In genomic region chr9:77546010-77546409, GRCm38 (mm10) we compare ENCODE assay signal across 10 mouse cellular contexts. TPM values are rescaled to one million over a fixed set of nuclear protein-coding genes. Genes with fewer than 3 reads are reported as not detected.
DNase-seq lines count a peak whose midpoint lies in the region; ATAC-seq and TF ChIP-seq lines count a peak whose summit lies in the region.
"Had no signal": no experiment of that assay in that cellular context is flagged by ENCODE, and none has a peak within 500 bp of the region (broad histone marks: within the 10 kb centered on the region; RNA-seq: fewer than 3 reads in every experiment).

No protein-coding gene starts in this region.

- DNase-seq in liver, embryonic 11.5 days (ENCODE audit: low spot score): no peak
- DNase-seq in liver: no peak
- peak; percentile 40 for DNase-seq in embryo, embryonic 10.5 days (ENCODE audit: low spot score)
- peak; percentile 86 for DNase-seq in kidney, adult 9 months
- no peak for DNase-seq in left cerebral cortex, adult 9 months (ENCODE audit: low spot score in 2 of 2)
- DNase-seq in liver, postnatal 0 days: no peak
- DNase-seq: forebrain, postnatal 0 days had no signal

- peaks cover 13% of the 10 kb centered on the region for H3K4me1 ChIP-seq in liver, embryonic 11.5 days (replicated peaks; ENCODE audit: control insufficient read depth, insufficient read depth, low read length)
- peaks cover 6% of the 10 kb centered on the region for H3K4me1 ChIP-seq in stomach, embryonic 14.5 days (ENCODE audit: control insufficient read depth, insufficient read depth, low read length)
- peaks cover 12% of the 10 kb centered on the region for H3K4me1 ChIP-seq in liver, postnatal 0 days (ENCODE audit: insufficient read depth)

- H3K27me3 ChIP-seq in liver, embryonic 11.5 days (replicated peaks; ENCODE audit: control insufficient read depth, insufficient read depth, low read length): no peaks in the 10 kb centered on the region
- no peaks in the 10 kb centered on the region for H3K27me3 ChIP-seq in stomach, embryonic 14.5 days (ENCODE audit: control insufficient read depth, insufficient read depth, low read length)
- H3K27me3 ChIP-seq in liver, postnatal 0 days (ENCODE audit: insufficient read depth, low read length): peaks cover 11% of the 10 kb centered on the region; the same call in 1 of the 2 replicates

- ATAC-seq in liver, embryonic 11.5 days (replicated peaks; ENCODE audit: low FRiP score): no peak
- ATAC-seq in stomach, embryonic 14.5 days (ENCODE audit: insufficient number of reproducible peaks, insufficient read depth, low FRiP score, low read depth): no peak
- no peak for ATAC-seq in frontal cortex, adult (ENCODE audit: low TSS enrichment)
- no peak for ATAC-seq in liver, postnatal 0 days
- ATAC-seq: forebrain, postnatal 0 days had no signal

- no peak overlapping the region for H3K9ac ChIP-seq in liver, embryonic 11.5 days (ENCODE audit: low read depth, low read length)
- H3K9ac ChIP-seq in stomach, embryonic 14.5 days (replicated peaks; ENCODE audit: low read depth, low read length): no peak overlapping the region
- no peak overlapping the region for H3K9ac ChIP-seq in liver, postnatal 0 days (replicated peaks)

- H3K4me3 ChIP-seq in liver, embryonic 11.5 days (ENCODE audit: low read depth, low read length): no peak overlapping the region
- H3K4me3 ChIP-seq in stomach, embryonic 14.5 days (ENCODE audit: low read depth, low read length): no peak overlapping the region
- no peak overlapping the region for H3K4me3 ChIP-seq in liver, postnatal 0 days (ENCODE audit: low read depth, low read length)

- peak overlapping the region; percentile 98; the same call in 1 of the 2 replicates for H3K4me2 ChIP-seq in liver, embryonic 11.5 days
- H3K4me2 ChIP-seq in stomach, embryonic 14.5 days (replicated peaks; ENCODE audit: low read depth, low read length): peak overlapping the region; percentile 95
- H3K4me2 ChIP-seq in liver, postnatal 0 days (ENCODE audit: low read depth, low read length): no peak overlapping the region

- H3K9me3 ChIP-seq in liver, embryonic 11.5 days (ENCODE audit: control insufficient read depth, low read length): no peaks in the 10 kb centered on the region
- H3K9me3 ChIP-seq in stomach, embryonic 14.5 days (ENCODE audit: control insufficient read depth, low read depth, low read length): no peaks in the 10 kb centered on the region
- no peaks in the 10 kb centered on the region for H3K9me3 ChIP-seq in liver, postnatal 0 days (ENCODE audit: low read length)

- no peak for TF ChIP-seq CTCF in liver, postnatal 0 days (IDR thresholded peaks at IDR 0.05; ENCODE audit: low read depth)

- no peak overlapping the region for H3K27ac ChIP-seq in liver, embryonic 11.5 days (ENCODE audit: low read depth, low read length)
- no peak overlapping the region for H3K27ac ChIP-seq in stomach, embryonic 14.5 days (ENCODE audit: low read length)
- H3K27ac ChIP-seq in liver, postnatal 0 days (ENCODE audit: low read depth): no peak overlapping the region
- H3K27ac ChIP-seq: hindbrain, embryonic 14.5 days had no signal

- no peak for TF ChIP-seq EP300 in liver, postnatal 0 days (IDR thresholded peaks at IDR 0.05; ENCODE audit: low read depth)

- H3K36me3 ChIP-seq in liver, embryonic 11.5 days (ENCODE audit: control insufficient read depth, insufficient read depth, low read length): no peaks in the 10 kb centered on the region
- no peaks in the 10 kb centered on the region for H3K36me3 ChIP-seq in stomach, embryonic 14.5 days (ENCODE audit: control insufficient read depth, insufficient read depth, low read length)
- H3K36me3 ChIP-seq in liver, postnatal 0 days (replicated peaks; ENCODE audit: insufficient read depth, low read length): no peaks in the 10 kb centered on the region

- 49% methylated on average over 3 of the region's 3 CpGs for WGBS in liver, embryonic 11.5 days
- WGBS in stomach, embryonic 14.5 days: 40% methylated on average over 3 of the region's 3 CpGs
- 73% methylated on average over 3 of the region's 3 CpGs for WGBS in liver, postnatal 0 days (ENCODE audit: insufficient replicate concordance)

RNA-seq across cellular contexts. Expression of gene Lrrc1, which starts 1.3 kb away (rescaled TPM):
- polyA plus RNA-seq in liver, embryonic 11.5 days (2014; fragmentation: Nextera tagmentation; extraction: Ambion mirVana): 5.6 and 5.8 TPM in 2 replicates
- 19.7 and 20.3 TPM in 2 replicates for polyA plus RNA-seq in stomach, embryonic 14.5 days (2014; fragmentation: Nextera tagmentation; extraction: Ambion mirVana)
- 1.2 and 1.5 TPM in 2 replicates for polyA plus RNA-seq in liver, postnatal 0 days (2015; fragmentation: Nextera tagmentation; extraction: Ambion mirVana)

Comparison
In these comparisons a context has a peak if more than half of its experiments do, and no peak if none do; other contexts are left out.
1. DNase-seq: peak in embryo, embryonic 10.5 days (single experiment) and kidney, adult 9 months (single experiment); none in liver, embryonic 11.5 days (single experiment), liver (single experiment), left cerebral cortex, adult 9 months (0 of 2) and liver, postnatal 0 days (single experiment).